Comparison of ENCODE assay signal across 8 mouse cellular contexts in the genomic region with DNA sequence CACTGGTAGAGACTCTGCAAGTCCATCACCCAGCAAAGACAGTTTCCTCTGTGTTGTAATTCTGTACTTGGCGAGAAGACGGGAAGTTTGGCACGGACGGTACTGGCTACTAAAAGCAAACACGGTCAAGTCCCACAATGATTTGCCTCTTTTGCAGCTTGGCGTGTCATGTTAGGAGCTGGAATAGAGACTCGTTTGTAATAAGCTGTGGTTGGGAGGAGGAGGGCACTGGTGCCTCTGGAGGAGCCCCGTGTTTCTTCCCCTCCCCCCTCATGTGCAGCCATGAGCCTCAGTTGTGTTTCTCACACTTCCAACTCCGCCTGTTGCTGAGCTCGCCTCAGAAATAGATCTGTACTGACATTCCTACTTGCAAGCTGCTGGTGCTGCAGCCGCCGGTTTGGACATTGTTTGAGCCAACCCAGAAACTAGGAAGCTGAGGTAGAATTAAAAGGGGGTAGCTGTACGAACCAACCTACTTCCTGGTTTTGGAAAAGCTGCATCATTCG.
DNase-seq lines count a peak whose midpoint lies in the region.

No protein-coding gene starts in this region.

- H3K27me3 ChIP-seq in midbrain, embryonic 10.5 days (ENCODE audit: low read depth, poor library complexity, severe bottlenecking) = no peaks in the 10 kb centered on the region

- H3K36me3 ChIP-seq in midbrain, embryonic 10.5 days = no peaks in the 10 kb centered on the region

- intact Hi-C loops in left cerebral cortex, postnatal 10 days (cut with DNase I) = loop anchor here (5.0 to 10.0 kb wide), 2 partner anchors 130 to 238 kb away; a partner anchor contains a TSS

- no peaks in the 10 kb centered on the region for H3K4me1 ChIP-seq in midbrain, embryonic 10.5 days

- H3K9me3 ChIP-seq in midbrain, embryonic 10.5 days (replicated peaks) = no peaks in the 10 kb centered on the region

- H3K4me3 ChIP-seq in midbrain, embryonic 10.5 days = no peak overlapping the region

- DNase-seq in kidney, adult 18-20 months = peak; percentile 6
- no peak for DNase-seq in kidney, postnatal 4 days
- DNase-seq in cerebellum, postnatal 25 days = peak; percentile 7 to 17
- DNase-seq in heart, adult 9 months (ENCODE audit: low spot score in 2 of 2) = peak; percentile 41 to 51
- DNase-seq in left cerebral cortex, postnatal 10 days (ENCODE audit: extremely low spot score in 1 of 2, low spot score in 2 of 2) = peak; percentile 68 to 71
- DNase-seq in right cerebral cortex, adult 2 months (ENCODE audit: low spot score in 2 of 2) = peak; percentile 52 to 67
- no peak for DNase-seq in T-cell, adult 2 months (ENCODE audit: low spot score)
- no peak for DNase-seq in midbrain, embryonic 10.5 days (ENCODE audit: low spot score)

- WGBS in midbrain, embryonic 10.5 days = 86% methylated on average over 14 of the region's 14 CpGs

- H3K27ac ChIP-seq in midbrain, embryonic 10.5 days (replicated peaks) = no peak overlapping the region

Comparison
In these comparisons a context has a peak if more than half of its experiments do, and no peak if none do; other contexts are left out.
1. DNase-seq: peak in kidney, adult 18-20 months (single experiment), cerebellum, postnatal 25 days (2 of 2), heart, adult 9 months (2 of 2), left cerebral cortex, postnatal 10 days (2 of 2) and right cerebral cortex, adult 2 months (2 of 2); none in kidney, postnatal 4 days (0 of 2), T-cell, adult 2 months (single experiment) and midbrain, embryonic 10.5 days (single experiment).